Mouse (Mus musculus) heart, postnatal 0 days (tissue): ENCODE data around the gene Agr2.

Experiments
- CTCF ChIP-seq: IDR thresholded peaks from 2 replicates; pipeline ENCODE4 v1.5.1; 2016; ENCODE audit warnings: antibody characterized with exemption, control low read depth, low read depth
- EP300 ChIP-seq: IDR thresholded peaks from 2 replicates; pipeline ENCODE4 v1.6.1; 2016; ENCODE audit warnings: antibody characterized with exemption, low read depth

- no peak for TF ChIP-seq CTCF
- no peak for TF ChIP-seq EP300
These were observed 48.5 kb downstream of the Agr2 start for GRCm38 (mm10) chr12:36041281-36041589.
